Mouse (Mus musculus): ENCODE measurements at regions not wholly inside any gene's neighbourhood (a gene's known extent, or its start where the extent isn't known, plus 50 kb on each side); places are given as distances from the start of the nearest gene placed in this dataset.

DNA sequence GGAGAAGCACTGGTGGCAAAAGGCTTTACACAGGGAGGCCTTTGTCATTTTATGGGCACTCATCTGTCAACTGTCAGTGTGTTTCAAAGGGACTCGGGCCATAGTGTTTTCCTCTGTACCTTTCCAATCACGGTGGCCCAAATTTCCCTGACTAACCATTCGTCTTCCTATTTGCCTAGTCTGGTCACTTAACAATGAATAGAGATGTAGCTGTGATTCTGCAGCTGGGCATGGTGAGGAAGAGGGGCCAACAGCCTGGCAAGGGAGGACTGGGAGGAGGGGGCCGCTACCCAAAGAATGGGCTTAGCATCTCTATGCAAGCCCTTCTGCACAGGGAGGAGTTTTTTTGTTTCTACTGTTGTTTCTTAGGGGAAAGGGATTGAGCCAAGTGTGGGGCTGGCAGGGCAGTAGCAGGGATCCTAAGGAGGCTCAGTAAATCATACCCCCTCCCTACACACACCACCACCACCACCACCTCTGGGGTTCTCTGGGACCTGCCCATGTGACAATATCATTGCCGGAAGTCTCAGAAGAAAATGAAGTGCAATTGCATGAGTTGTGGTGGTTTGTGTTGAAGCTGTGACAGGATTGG lies 367.2 kb downstream of the Nkx6-1 start:
- DNase-seq (ENCODE audit: low spot score) (no peak), ATAC-seq (ENCODE audit: insufficient number of reproducible peaks, low FRiP score, low TSS enrichment, low read depth) (no peak)
- Histone ChIP-seq H3K4me1 (ENCODE audit: control insufficient read depth, insufficient read depth, low read length) (no peaks in the 10 kb centered on the region), H3K4me3 (ENCODE audit: low read depth, low read length) (no peak overlapping the region), H3K27ac (replicated peaks; ENCODE audit: low read depth, low read length) (no peak overlapping the region), H3K9ac (ENCODE audit: low read length) (no peak overlapping the region), H3K9me3 (ENCODE audit: control insufficient read depth, low read length) (no peaks in the 10 kb centered on the region), H3K36me3 (ENCODE audit: control insufficient read depth, insufficient read depth, low read length) (no peaks in the 10 kb centered on the region), H3K27me3 (ENCODE audit: control insufficient read depth, insufficient read depth, low read length) (no peaks in the 10 kb centered on the region), H3K4me2 (ENCODE audit: low read depth, severe bottlenecking) (no peak overlapping the region)
- 37% methylated on average over 5 of the region's 5 CpGs for WGBS

GRCm38 (mm10) chr5:101295941-101296340 lies 368.9 kb downstream of the Nkx6-1 start:
- no peaks in the 10 kb centered on the region for H3K36me3 ChIP-seq (ENCODE audit: control insufficient read depth, insufficient read depth, low read length)
- H3K9me3 ChIP-seq (ENCODE audit: control insufficient read depth, low read length) = no peaks in the 10 kb centered on the region
- ATAC-seq (ENCODE audit: insufficient number of reproducible peaks, low FRiP score, low TSS enrichment, low read depth) (no peak), DNase-seq (ENCODE audit: low spot score) (no peak)
- no peak overlapping the region for H3K4me2 ChIP-seq (ENCODE audit: low read depth, severe bottlenecking)
- no peak overlapping the region for H3K27ac ChIP-seq (replicated peaks; ENCODE audit: low read depth, low read length)
- no peaks in the 10 kb centered on the region for H3K4me1 ChIP-seq (ENCODE audit: control insufficient read depth, insufficient read depth, low read length)
- H3K9ac ChIP-seq (ENCODE audit: low read length) = no peak overlapping the region
- no peak overlapping the region for H3K4me3 ChIP-seq (ENCODE audit: low read depth, low read length)
- 78% methylated on average over 7 of the region's 7 CpGs for WGBS
- H3K27me3 ChIP-seq (ENCODE audit: control insufficient read depth, insufficient read depth, low read length) = no peaks in the 10 kb centered on the region

GRCm38 (mm10) chr5:101294031-101294430 lies 370.8 kb downstream of the Nkx6-1 start:
- no peak overlapping the region for H3K4me2 ChIP-seq (ENCODE audit: low read depth, severe bottlenecking)
- H3K27me3 ChIP-seq (ENCODE audit: control insufficient read depth, insufficient read depth, low read length) = no peaks in the 10 kb centered on the region
- ATAC-seq (ENCODE audit: insufficient number of reproducible peaks, low FRiP score, low TSS enrichment, low read depth) = no peak
- no peak for DNase-seq (ENCODE audit: low spot score)
- H3K27ac ChIP-seq (replicated peaks; ENCODE audit: low read depth, low read length) = no peak overlapping the region
- no peaks in the 10 kb centered on the region for H3K36me3 ChIP-seq (ENCODE audit: control insufficient read depth, insufficient read depth, low read length)
- no peaks in the 10 kb centered on the region for H3K9me3 ChIP-seq (ENCODE audit: control insufficient read depth, low read length)
- H3K4me3 ChIP-seq (ENCODE audit: low read depth, low read length) = no peak overlapping the region
- no peak overlapping the region for H3K9ac ChIP-seq (ENCODE audit: low read length)
- WGBS = 55% methylated on average over 3 of the region's 3 CpGs
- no peaks in the 10 kb centered on the region for H3K4me1 ChIP-seq (ENCODE audit: control insufficient read depth, insufficient read depth, low read length)

DNA sequence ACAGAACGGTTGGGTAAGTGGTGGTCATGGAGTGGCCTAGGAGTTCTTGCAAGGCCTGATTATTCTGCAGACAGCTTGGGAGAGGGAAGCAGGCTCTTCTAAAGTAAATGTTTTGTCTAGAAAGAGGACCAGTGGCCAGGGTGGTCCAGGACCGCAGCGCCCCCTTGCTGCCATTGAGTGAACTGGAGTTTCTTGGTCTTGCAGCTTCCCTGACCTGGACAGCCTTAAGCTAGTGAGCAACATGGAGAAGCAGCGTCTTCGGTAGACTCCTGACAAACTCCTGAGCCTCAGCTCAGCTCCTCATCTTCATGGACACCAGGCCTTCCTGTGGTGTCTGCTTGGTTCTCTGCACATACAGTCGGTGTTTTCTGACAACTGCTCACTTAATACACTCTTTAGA lies 376.4 kb downstream of the Nkx6-1 start:
- Histone ChIP-seq H3K36me3 (ENCODE audit: control insufficient read depth, insufficient read depth, low read length) (no peaks in the 10 kb centered on the region), H3K4me2 (ENCODE audit: low read depth, severe bottlenecking) (no peak overlapping the region), H3K9ac (ENCODE audit: low read length) (no peak overlapping the region), H3K27me3 (ENCODE audit: control insufficient read depth, insufficient read depth, low read length) (no peaks in the 10 kb centered on the region), H3K9me3 (ENCODE audit: control insufficient read depth, low read length) (no peaks in the 10 kb centered on the region), H3K4me3 (ENCODE audit: low read depth, low read length) (no peak overlapping the region), H3K4me1 (ENCODE audit: control insufficient read depth, insufficient read depth, low read length) (no peaks in the 10 kb centered on the region), H3K27ac (replicated peaks; ENCODE audit: low read depth, low read length) (no peak overlapping the region)
- DNase-seq (ENCODE audit: low spot score) (peak; percentile 71), ATAC-seq (ENCODE audit: insufficient number of reproducible peaks, low FRiP score, low TSS enrichment, low read depth) (no peak)
- 68% methylated on average over 6 of the region's 6 CpGs for WGBS

DNA sequence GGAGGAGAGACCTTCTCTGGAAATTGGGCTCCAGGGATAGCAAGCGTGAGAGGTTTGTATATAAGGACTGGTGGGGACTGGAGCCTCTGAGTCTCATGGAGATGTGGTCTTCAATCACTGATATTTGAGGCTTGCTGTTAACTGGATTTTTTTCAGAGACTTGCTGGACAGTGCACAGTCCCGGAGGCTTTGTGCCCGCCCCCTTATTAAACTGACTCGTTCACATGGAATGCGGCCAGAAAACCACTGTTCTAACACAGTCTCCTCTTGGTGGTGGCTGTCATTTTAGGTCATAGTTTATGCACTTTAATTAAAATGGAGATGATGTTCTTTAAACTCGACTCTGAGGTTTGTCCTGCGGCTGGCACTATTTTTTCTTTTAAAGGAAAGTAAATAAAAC lies 378.9 kb downstream of the Nkx6-1 start:
- no peak overlapping the region for H3K4me3 ChIP-seq (ENCODE audit: low read depth, low read length)
- DNase-seq (ENCODE audit: low spot score) (no peak), ATAC-seq (ENCODE audit: insufficient number of reproducible peaks, low FRiP score, low TSS enrichment, low read depth) (no peak)
- H3K27me3 ChIP-seq (ENCODE audit: control insufficient read depth, insufficient read depth, low read length) = no peaks in the 10 kb centered on the region
- WGBS = 65% methylated on average over 7 of the region's 7 CpGs
- no peak overlapping the region for H3K4me2 ChIP-seq (ENCODE audit: low read depth, severe bottlenecking)
- no peak overlapping the region for H3K27ac ChIP-seq (replicated peaks; ENCODE audit: low read depth, low read length)
- H3K36me3 ChIP-seq (ENCODE audit: control insufficient read depth, insufficient read depth, low read length) = no peaks in the 10 kb centered on the region
- no peak overlapping the region for H3K9ac ChIP-seq (ENCODE audit: low read length)
- H3K9me3 ChIP-seq (ENCODE audit: control insufficient read depth, low read length) = no peaks in the 10 kb centered on the region
- no peaks in the 10 kb centered on the region for H3K4me1 ChIP-seq (ENCODE audit: control insufficient read depth, insufficient read depth, low read length)

DNA sequence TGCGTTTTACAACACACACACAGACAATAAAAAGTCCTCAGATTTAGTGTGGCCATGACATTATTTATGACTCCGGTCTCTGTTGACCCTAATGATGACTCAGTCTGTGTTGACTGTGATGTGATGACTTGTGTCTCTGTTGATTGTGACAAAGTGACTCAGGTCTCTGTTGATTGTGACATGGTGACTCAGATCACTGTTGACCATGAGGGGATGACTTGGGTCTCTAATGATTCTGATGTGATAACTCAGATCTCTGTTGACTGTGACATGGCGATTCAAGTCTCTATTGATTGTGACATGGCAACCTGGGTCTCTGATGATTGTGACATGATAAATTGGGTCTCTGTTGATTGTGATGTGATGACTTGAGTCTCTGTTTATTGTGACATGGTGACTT lies 405.0 kb downstream of the Gpat3 start:
- H3K36me3 ChIP-seq (ENCODE audit: control insufficient read depth, insufficient read depth, low read length) = no peaks in the 10 kb centered on the region
- 84% methylated on average over 3 of the region's 3 CpGs for WGBS
- H3K4me1 ChIP-seq (ENCODE audit: control insufficient read depth, insufficient read depth, low read length) = no peaks in the 10 kb centered on the region
- H3K9ac ChIP-seq (ENCODE audit: low read length) = no peak overlapping the region
- H3K27ac ChIP-seq (replicated peaks; ENCODE audit: low read depth, low read length) = no peak overlapping the region
- no peaks in the 10 kb centered on the region for H3K27me3 ChIP-seq (ENCODE audit: control insufficient read depth, insufficient read depth, low read length)
- no peaks in the 10 kb centered on the region for H3K9me3 ChIP-seq (ENCODE audit: control insufficient read depth, low read length)
- no peak overlapping the region for H3K4me2 ChIP-seq (ENCODE audit: low read depth, severe bottlenecking)
- ATAC-seq (ENCODE audit: insufficient number of reproducible peaks, low FRiP score, low TSS enrichment, low read depth) (no peak), DNase-seq (ENCODE audit: low spot score) (no peak)
- no peak overlapping the region for H3K4me3 ChIP-seq (ENCODE audit: low read depth, low read length)

DNA sequence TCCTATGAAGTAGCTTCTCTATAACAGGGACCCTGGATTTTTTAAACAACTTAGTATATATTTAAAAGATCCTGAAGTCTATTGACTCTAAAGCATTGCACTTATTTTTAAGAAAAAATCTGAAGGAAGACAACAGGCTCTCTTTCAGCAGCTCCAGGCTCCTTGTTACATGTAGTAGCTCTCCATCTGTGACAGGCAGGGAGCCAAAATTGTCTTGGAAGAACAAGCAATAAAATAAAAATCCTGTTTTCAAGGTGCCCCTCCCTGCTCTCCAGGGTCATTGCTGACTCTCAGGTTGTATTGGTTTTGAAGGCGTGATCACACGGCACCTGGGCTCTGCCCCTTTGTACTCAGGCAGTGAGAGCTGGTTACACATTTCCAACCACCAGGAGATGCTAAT lies 397.1 kb downstream of the Gpat3 start:
- Histone ChIP-seq H3K27ac (replicated peaks; ENCODE audit: low read depth, low read length) (no peak overlapping the region), H3K4me1 (ENCODE audit: control insufficient read depth, insufficient read depth, low read length) (no peaks in the 10 kb centered on the region), H3K9ac (ENCODE audit: low read length) (no peak overlapping the region), H3K4me3 (ENCODE audit: low read depth, low read length) (no peak overlapping the region), H3K27me3 (ENCODE audit: control insufficient read depth, insufficient read depth, low read length) (no peaks in the 10 kb centered on the region), H3K9me3 (ENCODE audit: control insufficient read depth, low read length) (no peaks in the 10 kb centered on the region), H3K4me2 (ENCODE audit: low read depth, severe bottlenecking) (no peak overlapping the region), H3K36me3 (ENCODE audit: control insufficient read depth, insufficient read depth, low read length) (no peaks in the 10 kb centered on the region)
- ATAC-seq (ENCODE audit: insufficient number of reproducible peaks, low FRiP score, low TSS enrichment, low read depth) (no peak), DNase-seq (ENCODE audit: low spot score) (no peak)
- WGBS = 78% methylated on average over 2 of the region's 2 CpGs

- no peak overlapping the region for H3K4me3 ChIP-seq (ENCODE audit: low read depth, low read length)
- H3K27ac ChIP-seq (replicated peaks; ENCODE audit: low read depth, low read length) = no peak overlapping the region
- DNase-seq (ENCODE audit: low spot score) (no peak), ATAC-seq (ENCODE audit: insufficient number of reproducible peaks, low FRiP score, low TSS enrichment, low read depth) (no peak)
- H3K9me3 ChIP-seq (ENCODE audit: control insufficient read depth, low read length) = no peaks in the 10 kb centered on the region
- H3K9ac ChIP-seq (ENCODE audit: low read length) = no peak overlapping the region
- H3K36me3 ChIP-seq (ENCODE audit: control insufficient read depth, insufficient read depth, low read length) = no peaks in the 10 kb centered on the region
- H3K4me2 ChIP-seq (ENCODE audit: low read depth, severe bottlenecking) = no peak overlapping the region
- no peaks in the 10 kb centered on the region for H3K4me1 ChIP-seq (ENCODE audit: control insufficient read depth, insufficient read depth, low read length)
- no peaks in the 10 kb centered on the region for H3K27me3 ChIP-seq (ENCODE audit: control insufficient read depth, insufficient read depth, low read length)
- WGBS = 77% methylated on average over 16 of the region's 16 CpGs
Measured at GRCm38 (mm10) chr5:101239298-101240118, 394.0 kb downstream of the Gpat3 start.
